Mouse (Mus musculus): Measurements from ENCODE around the gene Gm17361. TPM values are rescaled to one million over a fixed set of nuclear protein-coding genes. Genes with fewer than 3 reads are reported as not detected.
"Not testable (repeated sequence)": the region's sequence is repeated elsewhere in the genome, so short reads cannot be mapped to it uniquely, and the experiment has no call there.

Gene Gm17361
- polyA plus RNA-seq (2016; fragmentation: Nextera tagmentation; extraction: Ambion mirVana) = not detected in 2 replicates

DNA sequence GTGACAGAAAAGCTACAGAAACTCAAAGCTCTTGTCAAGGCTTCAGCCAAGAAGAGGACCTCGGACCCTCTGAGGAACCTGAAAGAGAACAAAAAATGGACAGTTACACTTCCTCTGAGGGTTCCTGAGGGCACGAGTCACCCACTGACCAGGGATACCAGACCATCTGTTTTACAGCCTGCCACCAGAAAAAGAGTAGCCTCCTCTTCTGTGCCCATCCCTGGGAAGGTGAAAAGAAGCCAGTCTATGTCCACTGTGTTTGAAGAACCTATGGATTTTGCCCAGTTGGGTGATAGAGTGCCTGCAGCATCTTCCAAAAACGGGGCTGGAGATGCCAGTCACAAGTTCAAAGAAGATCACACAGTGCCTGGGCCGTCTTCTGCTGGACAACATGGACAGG, at the start of gene Gm17361:
Gene Gm17361 (plus strand): TSS at position 301 of the 400 bp plus-strand sequence.
- not testable (repeated sequence) for H3K36me3 ChIP-seq; H3K27me3 ChIP-seq; H3K9ac ChIP-seq; H3K27ac ChIP-seq; H3K4me2 ChIP-seq (replicated peaks); H3K4me3 ChIP-seq; H3K4me1 ChIP-seq; H3K9me3 ChIP-seq; ATAC-seq (ENCODE audit: insufficient number of reproducible peaks, insufficient read depth, low FRiP score, low TSS enrichment)
- no CpG with 5 or more reads among the region's 4 CpGs for WGBS

All from embryonic facial prominence, embryonic 12.5 days (tissue).